Mouse (Mus musculus) MEL (cell line): Measurements from ENCODE around the gene Ilf3. TPM values are rescaled to one million over a fixed set of nuclear protein-coding genes. Genes with fewer than 3 reads are reported as not detected.

Experiments
- DNase-seq: peaks from one replicate; pipeline ENCODE4 v3.0.0; 2011; ENCODE audit warnings: low read depth, low spot score
- H3K27ac ChIP-seq: 2 replicates; pipeline ENCODE4 v1.5.1; 2012; ENCODE audit warnings: low read depth, mild to moderate bottlenecking, control low read depth, low read length, moderate library complexity; ENCODE audit not compliant: control insufficient read depth
- H3K27me3 ChIP-seq, 2 experiments: fragments of 150-350 bp in 1 of 2; sonication (generic) in 1 of 2; 2 replicates each; pipeline ENCODE4 v1.6.1; 2012; ENCODE audit warnings: low read length in 2 of 2, mild to moderate bottlenecking in 2 of 2, improper control_type of control experiment in 1 of 2, moderate library complexity in 1 of 2; ENCODE audit not compliant: insufficient read depth in 2 of 2, control insufficient read depth in 1 of 2
- H3K36me3 ChIP-seq, 2 experiments: 2 replicates each; pipeline ENCODE4 v1.6.1; 2012 to 2014; ENCODE audit warnings: low read length in 2 of 2, improper control_type of control experiment in 1 of 2, inconsistent platforms in 1 of 2, mild to moderate bottlenecking in 1 of 2; ENCODE audit not compliant: insufficient read depth in 2 of 2, control insufficient read depth in 1 of 2
- H3K4me1 ChIP-seq, 2 experiments: fragments of 150-350 bp in 1 of 2; sonication (generic) in 1 of 2; 2 replicates each; pipeline ENCODE4 v1.6.1; 2012; ENCODE audit warnings: low read length in 2 of 2, improper control_type of control experiment in 1 of 2, mild to moderate bottlenecking in 1 of 2; ENCODE audit not compliant: insufficient read depth in 2 of 2, control insufficient read depth in 1 of 2
- H3K4me3 ChIP-seq, 2 experiments: fragments of 150-350 bp in 1 of 2; sonication (generic) in 1 of 2; 2 replicates each; pipeline ENCODE4 v1.5.1; 2012; ENCODE audit warnings: low read depth in 2 of 2, low read length in 2 of 2, mild to moderate bottlenecking in 2 of 2, moderate library complexity in 2 of 2, control low read depth in 1 of 2, improper control_type of control experiment in 1 of 2; ENCODE audit not compliant: control insufficient read depth in 1 of 2, insufficient read depth in 1 of 2
- H3K79me2 ChIP-seq: 2 replicates; pipeline ENCODE4 v1.6.1; 2012; ENCODE audit warnings: mild to moderate bottlenecking, low read length, moderate library complexity; ENCODE audit not compliant: control insufficient read depth, poor library complexity, insufficient read depth
- H3K9ac ChIP-seq: 2 replicates; pipeline ENCODE4 v1.6.1; 2012; ENCODE audit warnings: low read depth, mild to moderate bottlenecking, control low read depth, low read length, moderate library complexity; ENCODE audit not compliant: control insufficient read depth, poor library complexity, severe bottlenecking
- H3K9me3 ChIP-seq: fragments of 150-350 bp; sonication (generic); replicated peaks from 2 replicates; pipeline ENCODE4 v1.6.1; 2012; ENCODE audit warnings: mild to moderate bottlenecking, low read length, improper control_type of control experiment, moderate library complexity; ENCODE audit not compliant: insufficient read depth
- BHLHE40 ChIP-seq: IDR thresholded peaks from 2 replicates; pipeline ENCODE4 v1.6.1; 2012; ENCODE audit warnings: low read depth, mild to moderate bottlenecking, inconsistent platforms, low read length, improper control_type of control experiment, borderline replicate concordance
- CTCF ChIP-seq, 3 experiments: IDR thresholded peaks in 2 of 3; conservative IDR thresholded peaks in 1 of 3; 2 replicates each; pipeline ENCODE4 v1.5.1; 2011 to 2012; ENCODE audit warnings: low read length in 3 of 3, low read depth in 2 of 3, mild to moderate bottlenecking in 2 of 3, improper control_type of control experiment in 1 of 3, inconsistent platforms in 1 of 3, mixed read lengths in 1 of 3, moderate library complexity in 1 of 3; ENCODE audit not compliant: control insufficient read depth in 1 of 3, insufficient read depth in 1 of 3, poor library complexity in 1 of 3, severe bottlenecking in 1 of 3
- ELF1 ChIP-seq: IDR thresholded peaks from 2 replicates; pipeline ENCODE4 v1.6.1; 2014; ENCODE audit warnings: low read depth, mild to moderate bottlenecking, inconsistent platforms, low read length, improper control_type of control experiment, moderate library complexity
- EP300 ChIP-seq, 2 experiments: IDR thresholded peaks; 2 replicates each; pipeline ENCODE4 v1.6.1; 2011; ENCODE audit warnings: improper control_type of control experiment in 2 of 2, low read length in 2 of 2, low read depth in 1 of 2, mild to moderate bottlenecking in 1 of 2
- HCFC1 ChIP-seq: IDR thresholded peaks from 2 replicates; pipeline ENCODE4 v1.6.1; 2012; ENCODE audit warnings: low read depth, mild to moderate bottlenecking, inconsistent platforms, low read length, improper control_type of control experiment, moderate library complexity
- JUND ChIP-seq: IDR thresholded peaks from 2 replicates; pipeline ENCODE4 v1.6.1; 2011; ENCODE audit warnings: low read depth, mild to moderate bottlenecking, improper control_type of control experiment, low read length
- KAT2A ChIP-seq: conservative IDR thresholded peaks from 2 replicates; pipeline ENCODE4 v1.6.1; 2012; ENCODE audit warnings: low read depth, low read length, improper control_type of control experiment, inconsistent platforms
- MAFK ChIP-seq: IDR thresholded peaks from 2 replicates; pipeline ENCODE4 v1.6.1; 2011; ENCODE audit warnings: low read depth, mild to moderate bottlenecking, low read length, improper control_type of control experiment, borderline replicate concordance
- MAX ChIP-seq: IDR thresholded peaks from 2 replicates; pipeline ENCODE4 v1.6.1; 2011; ENCODE audit warnings: low read length, improper control_type of control experiment
- MEF2A ChIP-seq: IDR thresholded peaks from 2 replicates; pipeline ENCODE4 v1.6.1; 2014; ENCODE audit warnings: low read depth, mild to moderate bottlenecking, inconsistent platforms, low read length, improper control_type of control experiment; ENCODE audit not compliant: poor library complexity, insufficient replicate concordance, severe bottlenecking; ENCODE audit errors: extremely low read depth
- MXI1 ChIP-seq: IDR thresholded peaks from 2 replicates; pipeline ENCODE4 v1.6.1; 2011; ENCODE audit warnings: mild to moderate bottlenecking, low read depth, low read length, improper control_type of control experiment
- NELFE ChIP-seq: IDR thresholded peaks from 2 replicates; pipeline ENCODE4 v1.6.1; 2011; ENCODE audit warnings: low read depth, low read length, improper control_type of control experiment
- NRF1 ChIP-seq: IDR thresholded peaks from 2 replicates; pipeline ENCODE4 v1.6.1; 2014; ENCODE audit warnings: low read depth, mild to moderate bottlenecking, inconsistent platforms, low read length, improper control_type of control experiment, moderate library complexity; ENCODE audit not compliant: poor library complexity, insufficient read depth, severe bottlenecking
- SIN3A ChIP-seq: IDR thresholded peaks from 2 replicates; pipeline ENCODE4 v1.6.1; 2012; ENCODE audit warnings: low read length, improper control_type of control experiment, inconsistent platforms
- SMC3 ChIP-seq: IDR thresholded peaks from 2 replicates; pipeline ENCODE4 v1.6.1; 2011; ENCODE audit warnings: low read depth, low read length, improper control_type of control experiment
- TAL1 ChIP-seq: IDR thresholded peaks from 2 replicates; pipeline ENCODE4 v1.6.1; 2012; ENCODE audit warnings: mild to moderate bottlenecking, inconsistent platforms, low read length, moderate library complexity, mixed read lengths
- TBP ChIP-seq: IDR thresholded peaks from 2 replicates; pipeline ENCODE4 v1.8.0; 2011; ENCODE audit warnings: low read depth, low read length, improper control_type of control experiment
- UBTF ChIP-seq: IDR thresholded peaks from 2 replicates; pipeline ENCODE4 v1.6.1; 2012; ENCODE audit warnings: low read depth, mild to moderate bottlenecking, inconsistent platforms, low read length, improper control_type of control experiment, moderate library complexity, borderline replicate concordance; ENCODE audit not compliant: insufficient read depth
- USF1 ChIP-seq: IDR thresholded peaks from 2 replicates; pipeline ENCODE4 v1.6.1; 2014; ENCODE audit warnings: low read depth, mild to moderate bottlenecking, inconsistent platforms, low read length, improper control_type of control experiment, moderate library complexity
- ZC3H11A ChIP-seq: IDR thresholded peaks from 2 replicates; pipeline ENCODE4 v1.6.1; 2012; ENCODE audit warnings: low read depth, mild to moderate bottlenecking, inconsistent platforms, low read length, improper control_type of control experiment
- polyA plus RNA-seq, 2 experiments: library from polyadenylated mRNA; stranded (reverse) in 1 of 2; unstranded in 1 of 2; fragments of >175 nt in 1 of 2; fragments of >200 nt in 1 of 2; gene quantifications; 2 replicates each; pipeline versions ENCODE4 v1.2.1 to v1.2.4; 2012; ENCODE audit warnings: low replicate concordance in 2 of 2, low read depth in 1 of 2; ENCODE audit not compliant: insufficient read length in 2 of 2, insufficient read depth in 1 of 2, missing spikeins in 1 of 2
- total RNA-seq: library from RNA; depleted of rRNA; stranded (reverse); fragments of 300-350 nt; gene quantifications from 2 replicates; pipeline ENCODE4 v1.2.3, GENCODE M21; 2012

Gene Ilf3
- total and polyA plus RNA-seq, 3 experiments = 67.4 to 519 (median 210) TPM

GRCm38 (mm10) chr9:21433766-21434165 is 66.1 kb downstream of the Ilf3 start:
- Histone ChIP-seq H3K36me3 (peaks cover 17 to 37% of the 10 kb centered on the region in 2 experiments), H3K9ac (no peak overlapping the region), H3K9me3 (no peaks in the 10 kb centered on the region), H3K27me3 (no peaks in the 10 kb centered on the region), H3K27ac (no peak overlapping the region), H3K4me1 (peaks cover 36 to 40% of the 10 kb centered on the region in 2 experiments), H3K4me3 (no peak overlapping the region), H3K79me2 (peaks cover 88% of the 10 kb centered on the region)
- DNase-seq = no peak
- no peak for TF ChIP-seq KAT2A
- no peak for TF ChIP-seq EP300 (IDR thresholded peaks at IDR 0.05; ENCODE audit: low read depth in 1 of 2, low read length in 2 of 2)
- TF ChIP-seq NRF1 = no peak
- TF ChIP-seq, all 39 proteins: peak for 0

DNA sequence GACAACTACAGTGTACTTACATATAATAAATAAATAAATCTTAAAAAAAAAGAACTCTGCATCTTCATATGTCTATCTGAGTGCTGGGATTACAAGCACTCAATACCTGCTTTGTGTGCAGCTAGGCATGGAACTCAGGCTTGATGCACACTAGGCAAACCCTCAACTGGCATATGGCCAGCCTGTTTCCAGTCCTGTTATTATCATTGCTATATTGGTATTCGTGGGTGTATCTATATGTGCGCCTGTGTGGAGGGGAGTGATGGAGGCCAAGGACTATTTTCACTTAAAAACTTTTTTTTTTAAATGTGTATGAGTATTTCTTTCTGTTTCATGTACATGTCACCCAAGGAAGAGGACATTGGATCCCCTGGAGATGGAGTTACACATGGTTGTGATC is 66.7 kb downstream of the Ilf3 start:
- peaks cover 21 to 43% of the 10 kb centered on the region in 2 experiments for H3K36me3 ChIP-seq
- no peak overlapping the region for H3K27ac ChIP-seq
- no peaks in the 10 kb centered on the region for H3K27me3 ChIP-seq
- peak; percentile 49; the same call in 1 of the 2 replicates for TF ChIP-seq SIN3A
- TF ChIP-seq TAL1 = no peak
- peak in 1 of 2 experiments; percentile 54; a peak in 1 of 4 replicates for TF ChIP-seq EP300 (IDR thresholded peaks at IDR 0.05; ENCODE audit: low read depth in 1 of 2, low read length in 2 of 2)
- peak; percentile 46; the same call in 1 of the 2 replicates for TF ChIP-seq MAFK
- TF ChIP-seq SMC3 = no peak
- TF ChIP-seq JUND = no peak
- 0 out of 2 replicates have a peak, but pooled peaks have one; percentile 9 for TF ChIP-seq MXI1
- no peak for TF ChIP-seq ZC3H11A
- 0 out of 2 replicates have a peak, but pooled peaks have one; percentile 32 for TF ChIP-seq MAX
- peak; percentile 77; the same call in 1 of the 2 replicates for TF ChIP-seq MEF2A
- H3K4me1 ChIP-seq = peaks cover 42 to 46% of the 10 kb centered on the region in 2 experiments
- H3K4me3 ChIP-seq = no peak overlapping the region
- no peaks in the 10 kb centered on the region for H3K9me3 ChIP-seq
- peaks cover 88% of the 10 kb centered on the region for H3K79me2 ChIP-seq
- H3K9ac ChIP-seq = no peak overlapping the region
- DNase-seq = peak; percentile 71

DNA sequence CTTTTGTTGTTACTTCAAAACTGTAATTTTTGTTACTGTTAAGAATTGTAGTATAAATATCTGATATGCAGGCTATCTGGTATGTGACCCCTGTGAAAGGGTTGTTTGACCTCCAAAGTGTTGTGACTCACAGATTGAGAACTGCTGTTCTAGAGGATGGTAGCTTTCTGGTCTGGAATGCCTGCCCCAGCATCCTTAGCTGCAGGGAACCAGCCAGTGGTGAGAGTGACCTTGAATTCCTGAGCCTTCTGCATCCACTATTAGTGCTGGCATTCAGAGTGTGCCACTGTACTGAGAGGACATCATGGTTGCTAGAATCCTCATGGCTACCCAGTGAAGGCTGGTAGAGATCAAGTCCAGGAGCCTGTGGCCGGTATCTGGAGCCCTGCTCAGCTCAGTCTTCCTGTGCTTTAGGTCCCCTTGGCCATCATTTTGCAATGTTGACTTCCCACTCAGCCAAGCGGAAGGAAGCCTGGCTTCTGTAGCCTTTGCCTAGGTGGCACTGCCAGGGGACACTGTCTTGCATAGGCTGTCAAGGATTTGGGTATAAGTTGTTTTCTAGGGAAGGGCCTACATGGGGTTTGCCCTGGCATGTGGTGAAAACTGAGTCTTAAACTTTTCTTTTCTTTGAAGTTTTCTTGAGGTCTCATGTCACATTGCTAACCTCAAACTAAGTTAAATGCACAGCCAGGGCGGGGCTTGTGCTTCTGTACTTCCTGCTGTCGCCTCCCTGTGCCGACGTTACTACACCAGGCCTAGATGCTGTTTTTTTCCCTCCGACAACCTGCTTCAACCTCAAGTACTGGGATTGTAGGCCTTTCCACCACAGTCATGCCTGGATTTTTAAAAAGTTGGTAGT is 68.3 kb downstream of the Ilf3 start:
- Histone ChIP-seq H3K4me3 (no peak overlapping the region), H3K27me3 (no peaks in the 10 kb centered on the region), H3K9me3 (no peaks in the 10 kb centered on the region), H3K79me2 (peaks cover 87% of the 10 kb centered on the region), H3K4me1 (peaks cover 51 to 57% of the 10 kb centered on the region in 2 experiments), H3K36me3 (peaks cover 29 to 52% of the 10 kb centered on the region in 2 experiments), H3K27ac (peak overlapping the region; percentile 10), H3K9ac (peak overlapping the region; percentile 10)
- TF ChIP-seq NELFE (no peak), UBTF (no peak), TAL1 (no peak), CTCF (IDR thresholded peaks at IDR 0.05 in 2 of 3, conservative IDR thresholded peaks at IDR 0.05 in 1 of 3; ENCODE audit: control insufficient read depth in 1 of 3, insufficient read depth in 1 of 3, low read depth in 2 of 3, low read length in 3 of 3, poor library complexity in 1 of 3, severe bottlenecking in 1 of 3) (no peak), JUND (no peak), KAT2A (no peak), MEF2A (no peak), NRF1 (no peak), USF1 (no peak), TBP (no peak), EP300 (IDR thresholded peaks at IDR 0.05; ENCODE audit: low read depth in 1 of 2, low read length in 2 of 2) (0 out of 4 replicates have a peak, but pooled peaks of 1 of the 2 experiments have one; percentile 33), HCFC1 (peak; percentile 43; the same call in 1 of the 2 replicates), ELF1 (peak; percentile 61; the same call in 1 of the 2 replicates), BHLHE40 (no peak), MXI1 (peak; percentile 44; the same call in 1 of the 2 replicates)
- peak; percentile 72 for DNase-seq
